Comparison of ENCODE assay signal across 8 mouse cellular contexts in the genomic region with DNA sequence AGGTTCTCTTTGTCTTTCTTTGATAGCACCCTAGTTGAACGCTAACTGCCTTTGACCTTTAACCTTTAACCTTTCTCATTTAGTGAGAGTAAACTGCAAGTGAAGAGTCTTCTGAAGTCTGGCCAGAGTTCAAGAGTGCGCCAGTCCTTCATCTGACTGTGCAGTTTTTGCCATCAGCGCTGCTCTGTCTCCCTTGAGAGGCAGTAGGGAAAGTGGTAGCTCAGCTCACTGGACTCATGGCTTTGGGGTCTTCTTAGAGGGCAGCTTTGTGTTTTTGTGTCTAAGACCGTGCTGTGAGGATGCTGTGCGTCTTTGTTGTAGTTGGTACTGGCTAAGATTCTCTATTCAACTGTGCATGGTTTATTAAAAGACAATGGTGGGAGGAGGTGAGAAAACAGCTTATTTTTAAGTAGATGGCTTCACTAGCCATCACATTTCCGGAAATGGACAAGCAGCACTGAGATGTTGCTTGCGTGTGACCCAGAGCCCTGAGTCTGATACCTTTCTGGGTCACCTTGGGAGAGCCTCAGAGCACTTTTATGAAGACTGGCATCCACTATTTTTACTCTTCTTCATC. TPM values are rescaled to one million over a fixed set of nuclear protein-coding genes. Genes with fewer than 3 reads are reported as not detected.
DNase-seq lines count a peak whose midpoint lies in the region; ATAC-seq and TF ChIP-seq lines count a peak whose summit lies in the region.

No protein-coding gene starts in this region.

- H3K27ac ChIP-seq in lung, postnatal 0 days (ENCODE audit: low read length) = no peak overlapping the region
- H3K27ac ChIP-seq in kidney, postnatal 0 days = peak overlapping the region; percentile 13; the same call in 1 of the 2 replicates
- H3K27ac ChIP-seq in neural tube, embryonic 15.5 days (replicated peaks) = no peak overlapping the region

- TF ChIP-seq EP300 in lung, postnatal 0 days (IDR thresholded peaks at IDR 0.05) = no peak

- DNase-seq in cerebellum, adult 11-12 months = peak; percentile 42
- no peak for DNase-seq in cerebellum, postnatal 25 days
- no peak for DNase-seq in lung, postnatal 0 days (ENCODE audit: low spot score)
- no peak for DNase-seq in lung, adult 18-20 months
- no peak for DNase-seq in kidney, postnatal 0 days (ENCODE audit: low spot score)
- no peak for DNase-seq in right cerebral cortex, adult 2 months (ENCODE audit: low spot score in 2 of 2)

- H3K4me3 ChIP-seq in lung, postnatal 0 days (ENCODE audit: low read depth, low read length) = peak overlapping the region; percentile 99; the same call in 1 of the 2 replicates
- no peak overlapping the region for H3K4me3 ChIP-seq in kidney, postnatal 0 days (replicated peaks; ENCODE audit: low read depth, low read length)
- peak overlapping the region; percentile 96 for H3K4me3 ChIP-seq in neural tube, embryonic 15.5 days (replicated peaks)

- no peaks in the 10 kb centered on the region for H3K27me3 ChIP-seq in lung, postnatal 0 days (replicated peaks; ENCODE audit: insufficient read depth, low read length)
- no peaks in the 10 kb centered on the region for H3K27me3 ChIP-seq in kidney, postnatal 0 days (ENCODE audit: insufficient read depth, low read length)
- H3K27me3 ChIP-seq in neural tube, embryonic 15.5 days (replicated peaks) = no peaks in the 10 kb centered on the region

- WGBS in lung, postnatal 0 days = 53% methylated on average over 7 of the region's 7 CpGs
- 68% methylated on average over 7 of the region's 7 CpGs for WGBS in kidney, postnatal 0 days
- 53% methylated on average over 7 of the region's 7 CpGs for WGBS in neural tube, embryonic 15.5 days

- H3K9ac ChIP-seq in lung, postnatal 0 days (replicated peaks; ENCODE audit: low read depth) = no peak overlapping the region
- no peak overlapping the region for H3K9ac ChIP-seq in kidney, postnatal 0 days (ENCODE audit: low read depth, low read length)
- no peak overlapping the region; the same call in 1 of the 2 replicates for H3K9ac ChIP-seq in neural tube, embryonic 15.5 days (replicated peaks)

- no peak for TF ChIP-seq CTCF in lung, postnatal 0 days (IDR thresholded peaks at IDR 0.05)
- no peak for TF ChIP-seq CTCF in kidney, postnatal 0 days (IDR thresholded peaks at IDR 0.05; ENCODE audit: low read depth)

- peaks cover 18% of the 10 kb centered on the region; the same call in 1 of the 2 replicates for H3K4me1 ChIP-seq in lung, postnatal 0 days (ENCODE audit: insufficient read depth, low read depth, low read length)
- peaks cover 16% of the 10 kb centered on the region for H3K4me1 ChIP-seq in kidney, postnatal 0 days (replicated peaks; ENCODE audit: insufficient read depth, low read length)
- H3K4me1 ChIP-seq in neural tube, embryonic 15.5 days = peaks cover 45% of the 10 kb centered on the region

- peak overlapping the region; percentile 81 for H3K4me2 ChIP-seq in lung, postnatal 0 days (replicated peaks; ENCODE audit: low read depth, low read length)
- peak overlapping the region; percentile 72 for H3K4me2 ChIP-seq in kidney, postnatal 0 days (ENCODE audit: low read length)
- H3K4me2 ChIP-seq in neural tube, embryonic 15.5 days = peak overlapping the region; percentile 67

- no peaks in the 10 kb centered on the region for H3K9me3 ChIP-seq in lung, postnatal 0 days (ENCODE audit: low read length)
- no peaks in the 10 kb centered on the region for H3K9me3 ChIP-seq in kidney, postnatal 0 days (replicated peaks; ENCODE audit: low read length)
- no peaks in the 10 kb centered on the region for H3K9me3 ChIP-seq in neural tube, embryonic 15.5 days (replicated peaks)

- no peak for ATAC-seq in lung, postnatal 0 days
- ATAC-seq in kidney, postnatal 0 days (replicated peaks; ENCODE audit: low FRiP score, low read depth) = no peak
- ATAC-seq in neural tube, embryonic 15.5 days (ENCODE audit: low FRiP score) = no peak
- no peak for ATAC-seq in erythroid progenitor cell, adult 5-6 weeks (replicated peaks; ENCODE audit: low FRiP score, poor library complexity, severe bottlenecking)

- no peaks in the 10 kb centered on the region for H3K36me3 ChIP-seq in lung, postnatal 0 days (ENCODE audit: insufficient read depth, low read length)
- H3K36me3 ChIP-seq in kidney, postnatal 0 days (ENCODE audit: insufficient read depth, low read length) = no peaks in the 10 kb centered on the region
- H3K36me3 ChIP-seq in neural tube, embryonic 15.5 days = no peaks in the 10 kb centered on the region

RNA-seq across cellular contexts. Expression of a gene that starts 1.9 kb away (rescaled TPM):
- 12.3 and 14.6 TPM in 2 replicates for polyA plus RNA-seq in lung, postnatal 0 days (2015; fragmentation: Nextera tagmentation; extraction: Ambion mirVana)
- polyA plus RNA-seq in kidney, postnatal 0 days (2015; fragmentation: Nextera tagmentation; extraction: Ambion mirVana) = 12.5 and 13.2 TPM in 2 replicates
- polyA plus RNA-seq in neural tube, embryonic 15.5 days (2015; fragmentation: Nextera tagmentation; extraction: Ambion mirVana) = 6.5 and 9.6 TPM in 2 replicates
- 7.9 and 15.1 TPM in 2 replicates for total RNA-seq in erythroid progenitor cell, adult 5-6 weeks (2015; ENCODE audit: low replicate concordance)
- total RNA-seq in erythroid progenitor cell, adult 5-6 weeks (2017; ENCODE audit: low replicate concordance) = 17.2 and 24.7 TPM in 2 replicates
